Mouse (Mus musculus) heart, adult 11 months (tissue): Measurements from ENCODE around the gene Iqsec3.
A peak's percentile ranks its signal among the peaks of the same experiment; 100 is the strongest.
"Not testable (repeated sequence)": the region's sequence is repeated elsewhere in the genome, so short reads cannot be mapped to it uniquely, and the experiment has no call there.

Experiments
- DNase-seq: peaks from one replicate; pipeline ENCODE4 v3.0.0; 2022

The Iqsec3 gene

DNA sequence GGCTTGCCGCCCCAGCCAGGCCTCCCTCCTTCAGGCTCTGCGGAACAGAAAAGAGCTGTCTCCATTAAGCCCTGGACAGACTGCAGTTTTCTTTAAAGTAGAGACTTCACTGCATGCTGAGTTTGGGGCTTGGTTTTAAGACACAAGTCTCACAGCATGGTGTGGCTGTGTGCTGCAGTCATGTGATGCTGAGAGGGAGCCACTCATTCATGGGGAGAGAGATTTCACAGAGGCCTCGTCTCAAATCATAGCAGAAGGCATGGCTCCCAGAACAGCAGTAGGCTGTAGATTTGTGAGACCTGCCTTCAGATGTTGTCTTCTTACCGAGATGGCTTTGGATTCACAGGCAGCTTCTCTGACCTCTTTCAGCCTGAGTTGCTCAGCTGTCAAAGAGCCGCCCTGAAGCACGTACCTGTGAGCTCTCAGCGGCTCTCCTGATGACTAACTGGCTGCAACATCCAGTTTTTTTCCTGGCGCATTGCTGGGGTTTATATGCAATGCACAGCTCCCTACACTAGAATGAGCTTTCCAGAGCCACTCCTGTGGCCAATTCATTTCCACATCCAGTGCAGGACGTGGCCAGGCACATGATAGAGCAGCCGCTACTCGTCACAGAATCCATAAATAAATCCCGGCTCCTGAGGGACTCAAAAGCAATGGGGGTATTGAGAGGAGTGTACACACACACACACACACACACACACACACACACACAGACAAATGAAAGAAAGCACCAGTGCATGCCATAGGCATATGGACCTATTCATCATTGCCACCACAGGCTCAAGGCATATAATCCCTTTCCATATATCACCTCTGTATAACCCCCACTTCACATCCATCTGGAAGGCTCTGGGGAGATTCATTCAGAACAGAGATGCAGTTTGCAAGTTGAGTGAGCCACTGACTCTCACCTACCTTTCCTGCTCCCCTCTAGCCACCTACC lies 18.7 kb downstream of the Iqsec3 start:
- DNase-seq, result no peak

GRCm38 (mm10) chr6:121453776-121454175 lies 19.7 kb downstream of the Iqsec3 start:
- no peak for DNase-seq

GRCm38 (mm10) chr6:121451703-121452102 lies 21.8 kb downstream of the Iqsec3 start:
- DNase-seq, result peak; percentile 92

- no peak for DNase-seq
Observed at GRCm38 (mm10) chr6:121440696-121441220, 32.7 kb downstream of the Iqsec3 start.

DNA sequence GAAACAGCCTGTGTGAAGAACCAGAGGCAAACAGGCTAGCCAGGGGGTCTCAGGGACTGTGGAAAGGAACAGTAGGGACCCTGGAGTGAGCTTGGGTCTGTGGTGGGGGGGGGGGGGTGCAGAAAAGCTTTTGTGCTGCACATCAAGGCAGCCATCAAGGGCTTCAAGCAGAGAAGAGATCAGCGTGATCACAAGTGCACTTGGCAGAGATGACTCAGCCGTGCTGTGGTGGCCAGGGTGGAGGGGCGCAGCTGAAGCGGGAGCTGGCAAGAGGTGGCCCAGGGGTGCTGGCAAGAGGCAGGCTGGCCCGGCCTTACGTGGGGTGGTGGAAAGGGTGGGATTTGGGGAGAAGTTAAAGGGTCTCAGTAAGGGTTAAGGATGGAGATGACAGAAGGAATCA lies 48.6 kb downstream of the Iqsec3 start:
- DNase-seq, result no peak

GRCm38 (mm10) chr6:121424403-121424802 lies 49.1 kb downstream of the Iqsec3 start:
- DNase-seq, result no peak

DNA sequence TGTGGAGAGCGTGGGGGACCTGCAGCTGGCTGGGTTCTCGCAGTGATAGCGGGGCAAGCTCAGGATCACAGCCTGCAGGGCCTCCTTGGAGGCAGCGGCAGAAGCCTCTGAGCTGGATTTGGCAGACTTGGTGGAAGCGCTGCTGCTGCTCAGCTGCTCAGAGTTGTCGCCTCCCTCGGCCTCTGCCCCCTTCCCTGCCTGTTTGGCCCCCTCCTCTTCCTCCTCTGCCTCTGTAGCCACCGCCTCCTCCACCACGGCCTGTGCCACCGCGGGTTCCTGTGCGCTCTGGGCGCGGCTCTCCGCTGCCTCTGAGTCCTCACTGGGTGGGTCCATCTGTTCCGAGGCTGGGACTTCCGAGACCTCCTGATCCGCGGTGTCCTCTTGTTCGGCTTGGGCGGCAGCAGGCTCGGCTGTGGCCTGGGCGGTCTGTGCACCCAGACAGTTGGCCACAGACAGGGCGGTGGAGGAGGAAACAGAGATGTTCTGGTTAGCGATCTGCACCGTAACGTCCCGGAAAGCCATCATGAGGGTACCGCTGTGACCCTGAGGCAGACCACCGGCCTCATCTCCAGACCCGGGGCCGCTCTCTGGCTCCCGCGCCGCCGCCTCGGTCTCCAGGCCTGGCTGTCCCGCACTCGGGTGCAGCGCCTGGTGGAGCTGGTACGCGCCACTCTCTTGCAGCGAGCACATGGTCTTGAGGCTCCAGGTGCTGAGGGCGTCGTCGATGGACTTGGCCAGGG lies 60.8 kb downstream of the Iqsec3 start:
- DNase-seq, result peak; percentile 90

DNA sequence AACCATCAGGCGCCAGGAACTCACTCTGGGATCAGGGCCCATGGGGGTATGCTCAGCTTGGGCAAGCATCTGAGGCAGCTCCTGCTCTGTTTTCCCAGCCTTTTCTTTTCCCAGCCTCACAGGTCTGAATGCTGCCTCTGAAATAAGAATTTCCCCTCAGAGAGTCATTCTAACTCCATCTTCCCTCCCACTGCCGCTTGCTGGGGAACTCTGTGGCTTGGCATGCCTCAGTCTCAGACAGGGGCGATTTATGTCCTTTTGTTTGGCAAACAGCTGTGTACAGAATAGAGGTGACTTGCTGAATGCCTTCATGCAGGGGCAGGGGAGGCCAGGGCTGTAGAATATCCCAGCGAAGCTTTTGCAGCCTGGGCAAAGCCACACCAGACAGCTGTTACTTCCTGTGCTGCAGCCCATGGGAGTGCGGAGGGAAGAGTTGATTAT lies 65.9 kb downstream of the Iqsec3 start:
- DNase-seq, result peak; percentile 83

DNA sequence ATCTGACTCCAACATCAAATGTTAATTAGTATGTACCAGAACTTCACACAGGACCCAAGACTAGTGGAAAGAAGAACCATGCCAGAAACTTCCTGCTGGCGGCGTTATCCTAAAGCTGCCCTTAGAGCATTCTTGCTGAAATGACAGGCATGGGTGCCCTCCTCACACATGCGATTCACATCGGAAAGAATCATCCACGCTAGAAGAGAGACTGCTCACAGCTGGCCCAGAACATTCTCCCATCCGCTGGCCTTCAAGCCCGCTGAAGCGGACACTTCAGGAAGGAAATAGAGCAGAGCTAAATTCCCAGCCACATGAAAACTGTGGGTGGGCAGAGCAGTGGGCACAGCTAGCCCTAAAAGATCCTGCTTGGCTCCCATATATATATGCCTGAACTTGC lies 68.2 kb downstream of the Iqsec3 start:
- DNase-seq, result peak; percentile 62

DNA sequence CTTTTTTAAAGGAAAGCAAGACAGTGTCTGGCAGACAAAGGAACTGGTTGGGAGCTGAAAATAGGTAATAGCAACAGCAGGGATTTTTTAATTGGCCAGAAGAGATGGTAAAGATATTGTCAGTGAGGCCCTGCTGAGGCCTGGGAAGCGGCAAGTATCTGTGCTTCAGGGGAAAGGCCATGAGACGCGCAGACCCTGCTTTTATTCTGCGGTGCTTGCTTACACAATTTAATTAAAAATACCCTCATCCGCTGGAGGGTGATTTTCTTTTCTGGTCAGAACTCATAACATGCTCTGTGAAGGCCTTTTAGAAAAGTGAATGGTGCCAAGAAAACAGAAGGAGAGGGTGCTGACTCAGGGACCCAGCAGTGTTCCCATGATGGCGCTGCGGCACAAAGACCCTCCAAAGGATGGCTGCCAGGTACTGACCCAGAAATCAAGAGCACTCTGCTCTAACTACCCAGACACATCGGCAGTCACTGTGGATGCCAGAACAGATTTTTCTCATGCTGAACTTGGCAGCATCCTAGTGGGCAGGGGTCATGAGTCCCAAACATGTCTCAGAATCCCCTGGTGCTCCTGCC lies 70.7 kb downstream of the Iqsec3 start:
- no peak for DNase-seq

DNA sequence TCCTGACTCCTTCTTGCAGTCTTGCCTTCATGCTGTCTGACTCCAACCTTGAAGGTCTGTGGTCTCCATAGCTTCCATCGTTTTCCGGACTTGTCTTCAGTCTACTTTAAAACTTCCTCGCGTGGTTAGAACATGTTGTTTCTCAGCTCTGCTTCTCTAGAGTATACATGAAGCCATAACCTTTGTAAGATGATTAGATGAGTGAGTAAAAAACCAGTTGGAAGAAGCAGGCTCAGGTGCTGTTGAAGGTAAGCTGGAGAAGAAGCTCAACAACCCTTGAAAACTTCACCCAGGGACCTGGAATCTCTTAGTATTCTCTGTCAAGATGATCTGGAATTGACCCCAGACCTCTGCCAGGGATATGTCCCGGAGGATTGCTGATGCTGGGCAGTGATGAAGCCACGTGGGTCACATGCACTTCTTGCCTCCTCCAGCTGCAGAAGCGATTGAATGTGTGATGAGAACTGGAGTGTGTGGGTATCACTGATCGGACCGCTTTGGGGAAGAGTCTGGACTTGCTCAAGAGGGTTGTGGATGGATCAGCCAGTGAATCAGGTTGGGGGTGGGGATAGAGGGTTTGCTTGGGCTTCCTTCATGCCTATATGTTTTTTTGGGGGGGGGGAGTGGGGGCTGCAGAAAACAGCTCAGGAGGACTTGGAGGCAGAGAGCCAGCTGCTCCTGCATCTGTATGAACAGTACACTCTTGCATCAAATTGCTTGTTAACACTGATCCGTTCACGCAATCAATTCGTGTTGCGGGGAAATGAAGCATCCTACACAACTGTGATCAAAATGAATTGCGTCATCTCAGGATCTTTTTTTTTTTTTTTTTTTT lies 71.4 kb downstream of the Iqsec3 start:
- DNase-seq, result peak; percentile 61

DNA sequence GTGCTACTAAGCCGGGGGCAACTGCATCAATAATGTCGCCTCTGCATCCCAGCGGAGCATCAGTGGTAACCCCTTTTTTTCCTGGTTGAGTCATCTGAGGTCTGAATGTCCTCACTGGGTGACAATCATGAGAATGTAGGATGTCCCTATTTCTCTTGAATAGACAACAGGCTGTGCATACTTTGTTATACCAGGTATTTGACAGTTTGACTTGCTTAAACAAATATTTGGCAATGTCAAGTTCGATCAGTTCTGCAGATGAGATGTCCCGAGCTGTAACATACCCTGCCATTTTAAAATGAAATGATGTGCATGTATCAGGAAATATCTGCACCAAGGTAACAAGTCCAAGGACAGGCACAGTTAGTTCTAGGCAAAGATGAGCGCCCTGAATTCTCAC lies 72.3 kb downstream of the Iqsec3 start:
- DNase-seq, result peak; percentile 1

DNA sequence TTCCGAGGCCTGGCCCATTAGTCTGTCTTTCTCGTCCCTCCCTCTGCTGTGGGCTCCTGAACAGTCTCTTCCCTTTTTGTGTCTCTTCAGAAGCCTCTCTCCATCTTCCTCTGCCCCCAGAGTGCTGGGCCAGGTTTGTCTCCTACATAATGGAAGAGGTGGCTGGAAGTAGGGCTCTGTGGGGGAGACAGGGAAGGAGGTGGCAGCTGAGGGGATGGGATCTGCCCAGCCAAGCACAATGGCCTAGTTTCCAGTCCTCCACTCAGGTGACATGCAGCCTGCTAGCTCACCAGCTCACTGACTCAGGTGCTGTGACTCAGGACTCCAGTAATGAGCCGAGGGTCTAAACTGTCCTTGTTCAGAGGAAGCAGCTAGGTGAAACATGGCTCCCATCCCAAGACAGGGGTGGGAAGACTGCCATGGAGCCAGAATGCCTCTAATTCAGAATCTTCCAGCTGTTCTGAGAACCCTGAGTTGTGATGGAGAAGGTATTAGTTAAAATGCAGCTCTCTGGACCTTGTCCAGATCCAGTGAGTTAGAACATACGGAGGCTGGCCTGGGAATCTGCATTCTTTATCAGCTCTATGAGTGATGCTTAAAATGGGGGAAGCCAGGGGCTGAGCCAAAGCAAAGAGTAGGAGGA lies 80.7 kb downstream of the Iqsec3 start:
- DNase-seq, result peak; percentile 84

DNA sequence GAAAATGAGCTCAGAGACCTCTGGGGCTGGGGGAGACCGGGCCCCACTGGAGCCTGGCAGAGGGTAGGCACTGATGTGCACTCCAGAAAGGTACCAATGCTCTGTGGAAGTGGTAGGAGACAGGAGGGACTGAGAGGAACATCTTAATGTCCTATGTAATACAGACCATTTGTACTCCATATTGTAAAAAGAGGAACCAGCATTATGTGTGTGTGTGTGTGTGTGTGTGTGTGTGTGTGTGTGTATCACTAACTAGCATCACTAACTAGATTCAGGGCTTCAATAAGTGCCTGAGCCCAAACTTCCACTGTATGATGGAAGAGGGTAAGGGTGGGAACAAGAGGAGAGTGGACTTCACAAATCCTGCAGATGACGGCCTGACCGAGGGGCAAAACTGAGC lies 88.1 kb downstream of the Iqsec3 start:
- no peak for DNase-seq

GRCm38 (mm10) chr6:121382071-121382470 lies 91.4 kb downstream of the Iqsec3 start:
- peak; percentile 96 for DNase-seq

DNA sequence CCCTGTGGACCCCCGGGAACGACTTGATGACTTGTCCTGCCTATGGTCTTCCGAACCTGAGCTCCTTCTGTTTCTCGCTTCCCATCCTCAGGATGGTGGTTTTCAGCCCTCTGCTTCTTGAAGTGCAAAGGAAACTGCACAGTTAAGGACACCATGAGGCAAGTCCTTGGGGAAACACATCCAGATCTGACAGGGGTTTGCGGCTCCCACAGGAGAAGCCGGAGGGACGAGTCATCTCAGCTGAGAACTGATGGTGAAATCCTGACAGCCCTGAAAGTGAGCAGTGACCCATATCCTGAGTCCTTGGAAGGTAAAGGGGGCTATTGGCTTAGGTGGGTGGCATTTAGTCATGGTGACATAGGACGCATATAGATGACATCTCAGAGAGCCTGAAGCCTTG lies 92.9 kb downstream of the Iqsec3 start:
- peak; percentile 94 for DNase-seq

- no peak for DNase-seq
Observed at GRCm38 (mm10) chr6:121378256-121378655, 95.2 kb downstream of the Iqsec3 start.

DNA sequence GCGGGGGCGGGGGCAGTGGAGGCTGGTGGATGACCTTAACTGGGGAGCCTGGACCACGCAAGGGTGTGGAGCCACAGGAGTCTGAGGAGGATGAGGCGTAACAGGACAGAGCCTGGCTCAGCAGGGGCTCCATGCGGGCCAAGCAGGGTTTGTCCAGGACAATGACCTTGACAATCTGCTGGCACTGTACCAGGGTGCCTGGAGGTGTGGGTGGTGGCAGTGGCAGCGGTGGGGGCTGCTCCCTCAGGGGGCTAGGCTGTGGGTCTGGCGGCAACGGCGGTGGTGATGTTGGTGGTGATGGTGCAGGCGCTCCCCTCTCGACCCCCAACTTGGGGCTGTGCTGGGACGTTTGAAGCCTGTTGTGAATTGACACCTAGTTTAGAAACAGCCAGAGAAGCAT lies 97.3 kb downstream of the Iqsec3 start:
- DNase-seq, result no peak

- DNase-seq, result peak; percentile 96
Observed at GRCm38 (mm10) chr6:121371197-121371980, 102.1 kb downstream of the Iqsec3 start.

DNA sequence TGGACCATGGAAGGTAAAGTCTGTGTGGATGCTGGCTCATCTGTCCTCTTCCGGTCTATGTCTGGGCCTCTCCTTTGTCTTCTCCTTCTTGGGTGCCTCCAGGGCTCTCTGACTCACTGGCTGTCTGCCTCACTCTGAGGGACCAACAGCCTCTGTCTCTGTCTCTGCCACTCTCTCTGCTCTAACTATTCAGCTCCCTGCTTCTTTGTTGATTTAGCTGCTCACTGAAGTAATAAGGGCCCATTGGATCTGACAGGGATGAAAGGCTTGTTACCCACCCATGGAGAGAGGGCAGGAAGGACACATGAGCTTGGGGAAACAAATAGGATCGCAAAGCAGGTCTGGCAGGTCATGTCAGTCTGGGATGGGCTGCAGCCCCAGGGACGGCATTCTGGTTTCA lies 106.4 kb downstream of the Iqsec3 start:
- DNase-seq, result no peak

DNA sequence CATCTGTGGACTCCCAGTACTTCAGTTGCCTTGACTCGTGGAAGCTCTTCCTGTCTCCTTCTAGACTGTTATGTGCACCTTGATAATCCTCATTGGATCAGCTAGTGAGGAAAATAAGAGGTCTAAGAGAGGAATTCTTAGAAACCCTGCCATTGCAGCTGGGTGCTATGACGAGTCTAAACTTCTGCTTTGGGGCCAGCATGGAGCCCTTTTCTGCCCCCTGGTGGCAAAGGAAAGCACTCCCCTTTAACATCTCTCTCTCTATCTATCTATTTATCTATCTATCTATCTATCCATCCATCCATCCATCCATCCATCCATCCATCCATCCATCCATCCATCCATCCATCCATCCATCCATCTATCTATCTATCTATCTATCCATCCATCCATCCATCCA lies 106.9 kb downstream of the Iqsec3 start:
- DNase-seq, result not testable (repeated sequence)
